Mouse (Mus musculus): ENCODE data around the gene Gm20388.

The Gm20388 gene

GRCm38 (mm10) chr8:122851692-122852545 lies 2941.3 kb downstream of the Gm20388 start:
- no peak for DNase-seq (ENCODE audit: low read depth)

- DNase-seq (ENCODE audit: low read depth), result no peak
Measured at GRCm38 (mm10) chr8:122852546-122852905, 2941.9 kb downstream of the Gm20388 start.

- no peak for DNase-seq (ENCODE audit: low read depth)
Measured at GRCm38 (mm10) chr8:122853340-122853771, 2942.7 kb downstream of the Gm20388 start.

- DNase-seq (ENCODE audit: low read depth), result no peak
Measured at GRCm38 (mm10) chr8:122854388-122854787, 2943.7 kb downstream of the Gm20388 start.

- no peak for DNase-seq (ENCODE audit: low read depth)
Measured at GRCm38 (mm10) chr8:122855123-122855522, 2944.5 kb downstream of the Gm20388 start.

- DNase-seq (ENCODE audit: low read depth), result no peak
Measured at GRCm38 (mm10) chr8:122856288-122856687, 2945.6 kb downstream of the Gm20388 start.

GRCm38 (mm10) chr8:122859843-122860242 lies 2949.2 kb downstream of the Gm20388 start:
- DNase-seq (ENCODE audit: low read depth), result no peak

GRCm38 (mm10) chr8:122864719-122865129 lies 2954.1 kb downstream of the Gm20388 start:
- DNase-seq (ENCODE audit: low read depth), result no peak

GRCm38 (mm10) chr8:122865441-122865840 lies 2954.8 kb downstream of the Gm20388 start:
- no peak for DNase-seq (ENCODE audit: low read depth)

GRCm38 (mm10) chr8:122866231-122866630 lies 2955.6 kb downstream of the Gm20388 start:
- DNase-seq (ENCODE audit: low read depth), result no peak

GRCm38 (mm10) chr8:122867982-122868381 lies 2957.3 kb downstream of the Gm20388 start:
- DNase-seq (ENCODE audit: low read depth), result no peak

- DNase-seq (ENCODE audit: low read depth), result no peak
Measured at GRCm38 (mm10) chr8:122870377-122870863, 2959.8 kb downstream of the Gm20388 start.

- DNase-seq (ENCODE audit: low read depth), result no peak
Measured at GRCm38 (mm10) chr8:122871663-122872062, 2961.0 kb downstream of the Gm20388 start.

- DNase-seq (ENCODE audit: low read depth), result no peak
Measured at GRCm38 (mm10) chr8:122873171-122873570, 2962.5 kb downstream of the Gm20388 start.

- no peak for DNase-seq (ENCODE audit: low read depth)
Measured at GRCm38 (mm10) chr8:122875186-122875585, 2964.5 kb downstream of the Gm20388 start.

- DNase-seq (ENCODE audit: low read depth), result peak; percentile 43
Measured at GRCm38 (mm10) chr8:122878231-122878630, 2967.6 kb downstream of the Gm20388 start.

- no peak for DNase-seq (ENCODE audit: low read depth)
Measured at GRCm38 (mm10) chr8:122880302-122880701, 2969.7 kb downstream of the Gm20388 start.

- no peak for DNase-seq (ENCODE audit: low read depth)
Measured at GRCm38 (mm10) chr8:122883671-122884070, 2973.0 kb downstream of the Gm20388 start.

- peak; percentile 20 for DNase-seq (ENCODE audit: low read depth)
Measured at GRCm38 (mm10) chr8:122891440-122891839, 2980.8 kb downstream of the Gm20388 start.

GRCm38 (mm10) chr8:122893451-122893850 lies 2982.8 kb downstream of the Gm20388 start:
- DNase-seq (ENCODE audit: low read depth), result no peak

- no peak for DNase-seq (ENCODE audit: low read depth)
Measured at GRCm38 (mm10) chr8:122896317-122896716, 2985.7 kb downstream of the Gm20388 start.

GRCm38 (mm10) chr8:122897200-122897599 lies 2986.6 kb downstream of the Gm20388 start:
- no peak for DNase-seq (ENCODE audit: low read depth)

- no peak for DNase-seq (ENCODE audit: low read depth)
Measured at GRCm38 (mm10) chr8:122898018-122898417, 2987.4 kb downstream of the Gm20388 start.

- no peak for DNase-seq (ENCODE audit: low read depth)
Measured at GRCm38 (mm10) chr8:122898473-122898872, 2987.8 kb downstream of the Gm20388 start.

All from NIH3T3 (cell line).